Mouse (Mus musculus): ENCODE measurements around the gene Apoo.
"Not testable (repeated sequence)": the region's sequence is repeated elsewhere in the genome, so short reads cannot be mapped to it uniquely, and the experiment has no call there.

Gene Apoo

GRCm38 (mm10) chrX:94366670-94367241, at the start of gene Apoo, which contains the start of gene Fam90a1b:
Apoo (plus strand) TSS chrX:94367117.
Fam90a1b (minus strand) TSS chrX:94366777.
- peak; percentile 91 for DNase-seq (ENCODE audit: low read depth, low spot score)

- DNase-seq (ENCODE audit: low read depth, low spot score): no peak
Observed at GRCm38 (mm10) chrX:94321036-94321902, 45.6 kb upstream of the Apoo start.

- not testable (repeated sequence) for DNase-seq (ENCODE audit: low read depth, low spot score)
Observed at GRCm38 (mm10) chrX:94343638-94344037, 23.3 kb upstream of the Apoo start.

GRCm38 (mm10) chrX:94365381-94365925, 1.5 kb upstream of the Apoo start:
- no peak for DNase-seq (ENCODE audit: low read depth, low spot score)

GRCm38 (mm10) chrX:94366029-94366428, 888 bp upstream of the Apoo start:
- DNase-seq (ENCODE audit: low read depth, low spot score): no peak

- DNase-seq (ENCODE audit: low read depth, low spot score): no peak
Observed at GRCm38 (mm10) chrX:94367248-94367647, 331 bp downstream of the Apoo start.

GRCm38 (mm10) chrX:94378734-94379133, 11.8 kb downstream of the Apoo start:
- DNase-seq (ENCODE audit: low read depth, low spot score): no peak

GRCm38 (mm10) chrX:94408975-94409374, 42.1 kb downstream of the Apoo start:
- no peak for DNase-seq (ENCODE audit: low read depth, low spot score)

GRCm38 (mm10) chrX:94420210-94420609, 53.3 kb downstream of the Apoo start:
- DNase-seq (ENCODE audit: low read depth, low spot score): no peak

GRCm38 (mm10) chrX:94431548-94432375, 64.8 kb downstream of the Apoo start:
- peak; percentile 27 for DNase-seq (ENCODE audit: low read depth, low spot score)

- not testable (repeated sequence) for DNase-seq (ENCODE audit: low read depth, low spot score)
Observed at GRCm38 (mm10) chrX:94445427-94445826, 78.5 kb downstream of the Apoo start.

GRCm38 (mm10) chrX:94446021-94446420, 79.1 kb downstream of the Apoo start:
- not testable (repeated sequence) for DNase-seq (ENCODE audit: low read depth, low spot score)

- DNase-seq (ENCODE audit: low read depth, low spot score): not testable (repeated sequence)
Observed at GRCm38 (mm10) chrX:94450047-94450881, 83.3 kb downstream of the Apoo start.

- no peak for DNase-seq (ENCODE audit: low read depth, low spot score)
Observed at GRCm38 (mm10) chrX:94459346-94459745, 92.4 kb downstream of the Apoo start.

GRCm38 (mm10) chrX:94461513-94461912, 94.6 kb downstream of the Apoo start:
- DNase-seq (ENCODE audit: low read depth, low spot score): not testable (repeated sequence)

- not testable (repeated sequence) for DNase-seq (ENCODE audit: low read depth, low spot score)
Observed at GRCm38 (mm10) chrX:94462604-94463429, 95.9 kb downstream of the Apoo start.
